Mouse (Mus musculus) MEL (cell line): Measurements from ENCODE around the gene Mid1. TPM values are rescaled to one million over a fixed set of nuclear protein-coding genes. Genes with fewer than 3 reads are reported as not detected.

ENCODE experiments used
- DNase-seq: peaks from one replicate; pipeline ENCODE4 v3.0.0; 2011; ENCODE audit warnings: low read depth, low spot score
- H3K27ac ChIP-seq: 2 replicates; pipeline ENCODE4 v1.5.1; 2012; ENCODE audit warnings: low read depth, mild to moderate bottlenecking, control low read depth, low read length, moderate library complexity; ENCODE audit not compliant: control insufficient read depth
- H3K27me3 ChIP-seq, 2 experiments: fragments of 150-350 bp in 1 of 2; sonication (generic) in 1 of 2; 2 replicates each; pipeline ENCODE4 v1.6.1; 2012; ENCODE audit warnings: low read length in 2 of 2, mild to moderate bottlenecking in 2 of 2, improper control_type of control experiment in 1 of 2, moderate library complexity in 1 of 2; ENCODE audit not compliant: insufficient read depth in 2 of 2, control insufficient read depth in 1 of 2
- H3K36me3 ChIP-seq, 2 experiments: 2 replicates each; pipeline ENCODE4 v1.6.1; 2012 to 2014; ENCODE audit warnings: low read length in 2 of 2, improper control_type of control experiment in 1 of 2, inconsistent platforms in 1 of 2, mild to moderate bottlenecking in 1 of 2; ENCODE audit not compliant: insufficient read depth in 2 of 2, control insufficient read depth in 1 of 2
- H3K4me1 ChIP-seq, 2 experiments: fragments of 150-350 bp in 1 of 2; sonication (generic) in 1 of 2; 2 replicates each; pipeline ENCODE4 v1.6.1; 2012; ENCODE audit warnings: low read length in 2 of 2, improper control_type of control experiment in 1 of 2, mild to moderate bottlenecking in 1 of 2; ENCODE audit not compliant: insufficient read depth in 2 of 2, control insufficient read depth in 1 of 2
- H3K4me3 ChIP-seq, 2 experiments: fragments of 150-350 bp in 1 of 2; sonication (generic) in 1 of 2; 2 replicates each; pipeline ENCODE4 v1.5.1; 2012; ENCODE audit warnings: low read depth in 2 of 2, low read length in 2 of 2, mild to moderate bottlenecking in 2 of 2, moderate library complexity in 2 of 2, control low read depth in 1 of 2, improper control_type of control experiment in 1 of 2; ENCODE audit not compliant: control insufficient read depth in 1 of 2, insufficient read depth in 1 of 2
- H3K79me2 ChIP-seq: 2 replicates; pipeline ENCODE4 v1.6.1; 2012; ENCODE audit warnings: mild to moderate bottlenecking, low read length, moderate library complexity; ENCODE audit not compliant: control insufficient read depth, poor library complexity, insufficient read depth
- H3K9ac ChIP-seq: 2 replicates; pipeline ENCODE4 v1.6.1; 2012; ENCODE audit warnings: low read depth, mild to moderate bottlenecking, control low read depth, low read length, moderate library complexity; ENCODE audit not compliant: control insufficient read depth, poor library complexity, severe bottlenecking
- H3K9me3 ChIP-seq: fragments of 150-350 bp; sonication (generic); replicated peaks from 2 replicates; pipeline ENCODE4 v1.6.1; 2012; ENCODE audit warnings: mild to moderate bottlenecking, low read length, improper control_type of control experiment, moderate library complexity; ENCODE audit not compliant: insufficient read depth
- BHLHE40 ChIP-seq: IDR thresholded peaks from 2 replicates; pipeline ENCODE4 v1.6.1; 2012; ENCODE audit warnings: low read depth, mild to moderate bottlenecking, inconsistent platforms, low read length, improper control_type of control experiment, borderline replicate concordance
- CTCF ChIP-seq, 3 experiments: IDR thresholded peaks in 2 of 3; conservative IDR thresholded peaks in 1 of 3; 2 replicates each; pipeline ENCODE4 v1.5.1; 2011 to 2012; ENCODE audit warnings: low read length in 3 of 3, low read depth in 2 of 3, mild to moderate bottlenecking in 2 of 3, improper control_type of control experiment in 1 of 3, inconsistent platforms in 1 of 3, mixed read lengths in 1 of 3, moderate library complexity in 1 of 3; ENCODE audit not compliant: control insufficient read depth in 1 of 3, insufficient read depth in 1 of 3, poor library complexity in 1 of 3, severe bottlenecking in 1 of 3
- E2F4 ChIP-seq: IDR thresholded peaks from 2 replicates; pipeline ENCODE4 v1.6.1; 2011; ENCODE audit warnings: low read depth, low read length, improper control_type of control experiment, borderline replicate concordance
- EP300 ChIP-seq, 2 experiments: IDR thresholded peaks; 2 replicates each; pipeline ENCODE4 v1.6.1; 2011; ENCODE audit warnings: improper control_type of control experiment in 2 of 2, low read length in 2 of 2, low read depth in 1 of 2, mild to moderate bottlenecking in 1 of 2
- ETS1 ChIP-seq: IDR thresholded peaks from 2 replicates; pipeline ENCODE4 v1.6.1; 2012; ENCODE audit warnings: low read depth, mild to moderate bottlenecking, inconsistent platforms, low read length, improper control_type of control experiment, moderate library complexity
- GATA1 ChIP-seq: IDR thresholded peaks from 2 replicates; pipeline ENCODE4 v1.6.1; 2011; ENCODE audit warnings: low read depth, low read length, improper control_type of control experiment
- MAX ChIP-seq: IDR thresholded peaks from 2 replicates; pipeline ENCODE4 v1.6.1; 2011; ENCODE audit warnings: low read length, improper control_type of control experiment
- MXI1 ChIP-seq: IDR thresholded peaks from 2 replicates; pipeline ENCODE4 v1.6.1; 2011; ENCODE audit warnings: mild to moderate bottlenecking, low read depth, low read length, improper control_type of control experiment
- MYB ChIP-seq: IDR thresholded peaks from 2 replicates; pipeline ENCODE4 v1.6.1; 2011; ENCODE audit warnings: mild to moderate bottlenecking, low read depth, low read length, improper control_type of control experiment
- NRF1 ChIP-seq: IDR thresholded peaks from 2 replicates; pipeline ENCODE4 v1.6.1; 2014; ENCODE audit warnings: low read depth, mild to moderate bottlenecking, inconsistent platforms, low read length, improper control_type of control experiment, moderate library complexity; ENCODE audit not compliant: poor library complexity, insufficient read depth, severe bottlenecking
- POLR2A ChIP-seq, 2 experiments: IDR thresholded peaks; 2 replicates each; pipeline ENCODE4 v1.6.1; 2011 to 2012; ENCODE audit warnings: low read length in 2 of 2, mild to moderate bottlenecking in 2 of 2, control low read depth in 1 of 2, improper control_type of control experiment in 1 of 2, low read depth in 1 of 2, moderate library complexity in 1 of 2; ENCODE audit not compliant: control insufficient read depth in 1 of 2, insufficient read depth in 1 of 2, poor library complexity in 1 of 2
- POLR2AphosphoS5 ChIP-seq: IDR thresholded peaks from 2 replicates; pipeline ENCODE4 v1.6.1; 2012; ENCODE audit warnings: low read depth, borderline replicate concordance, mild to moderate bottlenecking, inconsistent platforms, low read length, moderate library complexity, mixed read lengths
- RAD21 ChIP-seq: IDR thresholded peaks from 2 replicates; pipeline ENCODE4 v1.6.1; 2011; ENCODE audit warnings: mild to moderate bottlenecking, low read depth, low read length, improper control_type of control experiment
- SMC3 ChIP-seq: IDR thresholded peaks from 2 replicates; pipeline ENCODE4 v1.6.1; 2011; ENCODE audit warnings: low read depth, low read length, improper control_type of control experiment
- TAL1 ChIP-seq: IDR thresholded peaks from 2 replicates; pipeline ENCODE4 v1.6.1; 2012; ENCODE audit warnings: mild to moderate bottlenecking, inconsistent platforms, low read length, moderate library complexity, mixed read lengths
- TBP ChIP-seq: IDR thresholded peaks from 2 replicates; pipeline ENCODE4 v1.8.0; 2011; ENCODE audit warnings: low read depth, low read length, improper control_type of control experiment
- TCF12 ChIP-seq: IDR thresholded peaks from 2 replicates; pipeline ENCODE4 v1.6.1; 2014; ENCODE audit warnings: low read depth, mild to moderate bottlenecking, inconsistent platforms, low read length, improper control_type of control experiment, moderate library complexity
- UBTF ChIP-seq: IDR thresholded peaks from 2 replicates; pipeline ENCODE4 v1.6.1; 2012; ENCODE audit warnings: low read depth, mild to moderate bottlenecking, inconsistent platforms, low read length, improper control_type of control experiment, moderate library complexity, borderline replicate concordance; ENCODE audit not compliant: insufficient read depth
- USF1 ChIP-seq: IDR thresholded peaks from 2 replicates; pipeline ENCODE4 v1.6.1; 2014; ENCODE audit warnings: low read depth, mild to moderate bottlenecking, inconsistent platforms, low read length, improper control_type of control experiment, moderate library complexity
- ZC3H11A ChIP-seq: IDR thresholded peaks from 2 replicates; pipeline ENCODE4 v1.6.1; 2012; ENCODE audit warnings: low read depth, mild to moderate bottlenecking, inconsistent platforms, low read length, improper control_type of control experiment
- ZMIZ1 ChIP-seq: IDR thresholded peaks from 2 replicates; pipeline ENCODE4 v1.6.1; 2012; ENCODE audit warnings: low read depth, mild to moderate bottlenecking, inconsistent platforms, low read length, improper control_type of control experiment, moderate library complexity
- ZNF384 ChIP-seq: IDR thresholded peaks from 2 replicates; pipeline ENCODE4 v1.6.1; 2012; ENCODE audit warnings: low read depth, mild to moderate bottlenecking, inconsistent platforms, low read length, improper control_type of control experiment
- polyA plus RNA-seq, 2 experiments: library from polyadenylated mRNA; stranded (reverse) in 1 of 2; unstranded in 1 of 2; fragments of >175 nt in 1 of 2; fragments of >200 nt in 1 of 2; gene quantifications; 2 replicates each; pipeline versions ENCODE4 v1.2.1 to v1.2.4; 2012; ENCODE audit warnings: low replicate concordance in 2 of 2, low read depth in 1 of 2; ENCODE audit not compliant: insufficient read length in 2 of 2, insufficient read depth in 1 of 2, missing spikeins in 1 of 2
- total RNA-seq: library from RNA; depleted of rRNA; stranded (reverse); fragments of 300-350 nt; gene quantifications from 2 replicates; pipeline ENCODE4 v1.2.3, GENCODE M21; 2012

Gene Mid1
- total and polyA plus RNA-seq, 3 experiments = 1.4 to 7.8 TPM; not detected in 1

DNA sequence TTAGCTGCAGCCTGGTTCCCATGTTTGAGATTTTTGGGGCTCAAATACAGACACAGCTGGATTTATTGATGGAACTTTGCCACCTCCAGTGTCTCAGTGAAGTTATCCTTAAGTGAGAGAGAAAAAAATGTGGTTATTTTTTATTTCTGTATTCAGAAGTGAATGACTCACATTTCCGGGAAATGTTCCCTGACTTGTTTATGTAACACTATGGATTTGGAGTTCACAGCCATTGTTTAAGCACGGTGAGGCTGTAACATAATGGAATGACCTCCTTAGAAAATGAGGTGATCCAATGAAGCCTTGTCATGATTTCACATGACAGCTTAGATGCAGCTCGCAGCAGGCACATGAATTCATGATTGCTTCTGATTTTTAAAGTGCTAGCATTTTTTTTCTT lies 112.1 kb downstream of the Mid1 start:
- no peaks in the 10 kb centered on the region for H3K79me2 ChIP-seq
- peaks cover 3 to 12% of the 10 kb centered on the region in 2 experiments for H3K27me3 ChIP-seq
- DNase-seq = no peak
- no peaks in the 10 kb centered on the region for H3K4me1 ChIP-seq
- H3K9ac ChIP-seq = no peak overlapping the region
- TF ChIP-seq EP300 (IDR thresholded peaks at IDR 0.05; ENCODE audit: low read depth in 1 of 2, low read length in 2 of 2) (no peak), MXI1 (no peak), ZMIZ1 (no peak), TCF12 (no peak), BHLHE40 (no peak), ZNF384 (no peak), UBTF (no peak), TAL1 (no peak), POLR2A (IDR thresholded peaks at IDR 0.05; ENCODE audit: control insufficient read depth in 1 of 2, insufficient read depth in 1 of 2, low read depth in 1 of 2, low read length in 2 of 2, poor library complexity in 1 of 2) (no peak), USF1 (no peak)
- H3K36me3 ChIP-seq = no peaks in the 10 kb centered on the region
- no peak overlapping the region for H3K4me3 ChIP-seq
- no peaks in the 10 kb centered on the region for H3K9me3 ChIP-seq
- no peak overlapping the region for H3K27ac ChIP-seq

DNA sequence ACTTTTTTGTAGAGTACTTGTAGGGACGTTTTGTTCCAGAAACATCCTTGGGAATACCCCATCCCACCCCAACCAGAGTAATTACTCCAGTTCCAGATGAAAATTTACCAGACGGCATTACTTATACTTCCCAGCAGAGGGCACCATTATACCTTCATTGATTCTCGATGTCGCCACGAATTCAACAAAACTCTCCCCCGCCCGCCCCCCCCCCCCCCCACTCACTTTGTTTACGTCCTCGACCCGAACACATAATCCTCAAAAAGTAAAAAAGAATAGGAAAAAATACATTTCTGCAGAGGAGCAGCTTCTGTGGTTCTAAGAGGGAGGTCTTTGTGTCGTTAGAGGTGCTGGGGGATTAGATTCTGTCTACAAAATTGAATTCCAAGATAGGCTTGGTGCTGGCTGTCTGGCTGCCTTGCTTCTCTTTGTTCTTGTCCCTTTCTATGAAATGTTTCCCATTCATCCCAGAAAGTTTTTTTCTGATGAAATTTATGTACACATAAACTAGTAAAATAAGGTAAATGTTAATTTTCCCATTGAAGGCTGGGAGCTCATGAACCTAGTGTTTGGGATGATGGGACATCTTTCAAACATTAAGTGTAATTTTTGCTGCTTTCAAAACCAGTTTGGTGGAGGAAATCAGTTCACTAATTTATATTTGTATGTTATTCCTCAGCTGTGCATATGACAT lies 114.1 kb downstream of the Mid1 start:
- H3K9ac ChIP-seq = no peak overlapping the region
- TF ChIP-seq TBP (no peak), CTCF (IDR thresholded peaks at IDR 0.05 in 2 of 3, conservative IDR thresholded peaks at IDR 0.05 in 1 of 3; ENCODE audit: control insufficient read depth in 1 of 3, insufficient read depth in 1 of 3, low read depth in 2 of 3, low read length in 3 of 3, poor library complexity in 1 of 3, severe bottlenecking in 1 of 3) (peak in 2 of 3 experiments; percentile 29 to 55; a peak in 4 of 6 replicates), ZMIZ1 (no peak), RAD21 (peak; percentile 52), GATA1 (no peak), MYB (no peak), E2F4 (no peak), SMC3 (peak; percentile 46; the same call in 1 of the 2 replicates), ZC3H11A (peak; percentile 49; the same call in 1 of the 2 replicates), ETS1 (no peak), ZNF384 (0 out of 2 replicates have a peak, but pooled peaks have one; percentile 11), POLR2AphosphoS5 (no peak), UBTF (no peak), NRF1 (no peak), MAX (no peak), POLR2A (IDR thresholded peaks at IDR 0.05; ENCODE audit: control insufficient read depth in 1 of 2, insufficient read depth in 1 of 2, low read depth in 1 of 2, low read length in 2 of 2, poor library complexity in 1 of 2) (no peak)
- H3K4me3 ChIP-seq = peak overlapping the region in 1 of 2 experiments; percentile 6; a peak in 1 of 4 replicates
- H3K9me3 ChIP-seq = no peaks in the 10 kb centered on the region
- H3K36me3 ChIP-seq = no peaks in the 10 kb centered on the region
- H3K79me2 ChIP-seq = no peaks in the 10 kb centered on the region
- H3K4me1 ChIP-seq = no peaks in the 10 kb centered on the region
- H3K27ac ChIP-seq = no peak overlapping the region
- H3K27me3 ChIP-seq = peaks cover 3 to 5% of the 10 kb centered on the region in 2 experiments
- DNase-seq = peak; percentile 34
